Mouse (Mus musculus): Measurements from ENCODE around the gene Pcnx4. TPM values are rescaled to one million over a fixed set of nuclear protein-coding genes. Genes with fewer than 3 reads are reported as not detected.

The Pcnx4 gene
- 4.8 and 4.9 TPM in 2 replicates for polyA plus RNA-seq (2015; fragmentation: Nextera tagmentation; extraction: Ambion mirVana)

GRCm38 (mm10) chr12:72536021-72536597 is at the start of gene Pcnx4:
TSS of gene Pcnx4 (plus strand) at chr12:72536383.
- H3K9ac ChIP-seq (ENCODE audit: low read length) = peak within 1 kb of the TSS; percentile 67
- ATAC-seq (ENCODE audit: low FRiP score, low TSS enrichment) (peak; percentile 100), DNase-seq (ENCODE audit: low spot score) (peak; percentile 99)
- 0% methylated on average over 45 of the region's 45 CpGs for WGBS
- TF ChIP-seq EP300 (optimal IDR thresholded peaks at IDR 0.05) (no peak), CTCF (IDR thresholded peaks at IDR 0.05; ENCODE audit: low read depth) (peak; percentile 66)
- no peaks in the 10 kb centered on the region for H3K9me3 ChIP-seq (ENCODE audit: control insufficient read depth, low read length)
- H3K4me3 ChIP-seq (ENCODE audit: low read depth, low read length) = peak within 1 kb of the TSS; percentile 65
- no peaks in the 10 kb centered on the region for H3K27me3 ChIP-seq (ENCODE audit: control insufficient read depth, insufficient read depth, low read length)
- peak within 1 kb of the TSS; percentile 78 for H3K4me2 ChIP-seq (replicated peaks; ENCODE audit: low read depth)
- H3K27ac ChIP-seq (replicated peaks) = peak within 1 kb of the TSS; percentile 56; the same call in 1 of the 2 replicates
- H3K36me3 ChIP-seq (ENCODE audit: control insufficient read depth, insufficient read depth, low read length) = no peaks in the 10 kb centered on the region
- no peaks in the 10 kb centered on the region for H3K4me1 ChIP-seq (replicated peaks; ENCODE audit: control insufficient read depth, insufficient read depth)

- no peaks in the 10 kb centered on the region for H3K27me3 ChIP-seq (ENCODE audit: control insufficient read depth, insufficient read depth, low read length)
- no peak for TF ChIP-seq CTCF (IDR thresholded peaks at IDR 0.05; ENCODE audit: low read depth)
- TF ChIP-seq EP300 (optimal IDR thresholded peaks at IDR 0.05) = no peak
- ATAC-seq (ENCODE audit: low FRiP score, low TSS enrichment) = no peak
- no peak overlapping the region for H3K4me2 ChIP-seq (replicated peaks; ENCODE audit: low read depth)
- H3K27ac ChIP-seq (replicated peaks) = no peak overlapping the region
- H3K9ac ChIP-seq (ENCODE audit: low read length) = no peak overlapping the region
- 56% methylated on average over 3 of the region's 3 CpGs for WGBS
- no peaks in the 10 kb centered on the region for H3K36me3 ChIP-seq (ENCODE audit: control insufficient read depth, insufficient read depth, low read length)
- no peak overlapping the region for H3K4me3 ChIP-seq (ENCODE audit: low read depth, low read length)
- no peaks in the 10 kb centered on the region for H3K9me3 ChIP-seq (ENCODE audit: control insufficient read depth, low read length)
- H3K4me1 ChIP-seq (replicated peaks; ENCODE audit: control insufficient read depth, insufficient read depth) = no peaks in the 10 kb centered on the region
- no peak for DNase-seq (ENCODE audit: low spot score)
Measured at GRCm38 (mm10) chr12:72487498-72487897, 48.7 kb upstream of the Pcnx4 start.

- Histone ChIP-seq H3K4me3 (ENCODE audit: low read depth, low read length) (no peak overlapping the region), H3K9ac (ENCODE audit: low read length) (no peak overlapping the region), H3K4me2 (replicated peaks; ENCODE audit: low read depth) (no peak overlapping the region), H3K27ac (replicated peaks) (no peak overlapping the region), H3K9me3 (ENCODE audit: control insufficient read depth, low read length) (no peaks in the 10 kb centered on the region), H3K4me1 (replicated peaks; ENCODE audit: control insufficient read depth, insufficient read depth) (no peaks in the 10 kb centered on the region), H3K36me3 (ENCODE audit: control insufficient read depth, insufficient read depth, low read length) (no peaks in the 10 kb centered on the region), H3K27me3 (ENCODE audit: control insufficient read depth, insufficient read depth, low read length) (no peaks in the 10 kb centered on the region)
- TF ChIP-seq EP300 (optimal IDR thresholded peaks at IDR 0.05) (no peak), CTCF (IDR thresholded peaks at IDR 0.05; ENCODE audit: low read depth) (no peak)
- WGBS = 73% methylated on average over 3 of the region's 3 CpGs
- no peak for DNase-seq (ENCODE audit: low spot score)
- no peak for ATAC-seq (ENCODE audit: low FRiP score, low TSS enrichment)
Measured at GRCm38 (mm10) chr12:72489995-72490394, 46.2 kb upstream of the Pcnx4 start.

GRCm38 (mm10) chr12:72491063-72491719 is 45.0 kb upstream of the Pcnx4 start:
- Histone ChIP-seq H3K27ac (replicated peaks) (no peak overlapping the region), H3K36me3 (ENCODE audit: control insufficient read depth, insufficient read depth, low read length) (no peaks in the 10 kb centered on the region), H3K4me1 (replicated peaks; ENCODE audit: control insufficient read depth, insufficient read depth) (no peaks in the 10 kb centered on the region), H3K9ac (ENCODE audit: low read length) (no peak overlapping the region), H3K4me2 (replicated peaks; ENCODE audit: low read depth) (no peak overlapping the region), H3K4me3 (ENCODE audit: low read depth, low read length) (no peak overlapping the region), H3K9me3 (ENCODE audit: control insufficient read depth, low read length) (no peaks in the 10 kb centered on the region), H3K27me3 (ENCODE audit: control insufficient read depth, insufficient read depth, low read length) (no peaks in the 10 kb centered on the region)
- 56% methylated on average over 3 of the region's 3 CpGs for WGBS
- DNase-seq (ENCODE audit: low spot score) (no peak), ATAC-seq (ENCODE audit: low FRiP score, low TSS enrichment) (no peak)
- TF ChIP-seq EP300 (optimal IDR thresholded peaks at IDR 0.05) = no peak
- no peak for TF ChIP-seq CTCF (IDR thresholded peaks at IDR 0.05; ENCODE audit: low read depth)

- DNase-seq (ENCODE audit: low spot score) = no peak
- Histone ChIP-seq H3K4me1 (replicated peaks; ENCODE audit: control insufficient read depth, insufficient read depth) (no peaks in the 10 kb centered on the region), H3K27ac (replicated peaks) (no peak overlapping the region), H3K27me3 (ENCODE audit: control insufficient read depth, insufficient read depth, low read length) (no peaks in the 10 kb centered on the region), H3K9me3 (ENCODE audit: control insufficient read depth, low read length) (no peaks in the 10 kb centered on the region), H3K9ac (ENCODE audit: low read length) (no peak overlapping the region), H3K4me2 (replicated peaks; ENCODE audit: low read depth) (no peak overlapping the region), H3K4me3 (ENCODE audit: low read depth, low read length) (no peak overlapping the region), H3K36me3 (ENCODE audit: control insufficient read depth, insufficient read depth, low read length) (no peaks in the 10 kb centered on the region)
- ATAC-seq (ENCODE audit: low FRiP score, low TSS enrichment) = no peak
- 72% methylated on average over 12 of the region's 12 CpGs for WGBS
- no peak for TF ChIP-seq CTCF (IDR thresholded peaks at IDR 0.05; ENCODE audit: low read depth)
Measured at GRCm38 (mm10) chr12:72496866-72497600, 39.1 kb upstream of the Pcnx4 start.

- TF ChIP-seq EP300 (optimal IDR thresholded peaks at IDR 0.05) (no peak), CTCF (IDR thresholded peaks at IDR 0.05; ENCODE audit: low read depth) (no peak)
- DNase-seq (ENCODE audit: low spot score) = no peak
- no peak for ATAC-seq (ENCODE audit: low FRiP score, low TSS enrichment)
- H3K9ac ChIP-seq (ENCODE audit: low read length) = no peak overlapping the region
- H3K9me3 ChIP-seq (ENCODE audit: control insufficient read depth, low read length) = no peaks in the 10 kb centered on the region
- no peaks in the 10 kb centered on the region for H3K27me3 ChIP-seq (ENCODE audit: control insufficient read depth, insufficient read depth, low read length)
- H3K4me1 ChIP-seq (replicated peaks; ENCODE audit: control insufficient read depth, insufficient read depth) = no peaks in the 10 kb centered on the region
- WGBS = 83% methylated on average over 7 of the region's 7 CpGs
- H3K4me2 ChIP-seq (replicated peaks; ENCODE audit: low read depth) = no peak overlapping the region
- H3K27ac ChIP-seq (replicated peaks) = no peak overlapping the region
- H3K4me3 ChIP-seq (ENCODE audit: low read depth, low read length) = no peak overlapping the region
- no peaks in the 10 kb centered on the region for H3K36me3 ChIP-seq (ENCODE audit: control insufficient read depth, insufficient read depth, low read length)
Measured at GRCm38 (mm10) chr12:72509606-72510005, 26.6 kb upstream of the Pcnx4 start.
